Mouse (Mus musculus) myocyte (in vitro differentiated cells): ENCODE measurements around the gene Unc80. TPM values are rescaled to one million over a fixed set of nuclear protein-coding genes. Genes with fewer than 3 reads are reported as not detected.

Source experiments
- H3K27me3 ChIP-seq: one replicate; pipeline ENCODE4 v1.6.1; 2011; ENCODE audit not compliant: control insufficient read depth, insufficient read depth, insufficient read length
- H3K36me3 ChIP-seq: one replicate; pipeline ENCODE4 v1.6.1; 2011; ENCODE audit not compliant: control insufficient read depth, insufficient read depth
- H3K4me2 ChIP-seq: one replicate; pipeline ENCODE4 v1.6.1; 2011; ENCODE audit warnings: low read depth, control low read depth
- H3K4me3 ChIP-seq: one replicate; pipeline ENCODE4 v1.5.1; 2011; ENCODE audit warnings: mild to moderate bottlenecking, control low read depth, moderate library complexity
- H3K79me2 ChIP-seq: one replicate; pipeline ENCODE4 v1.6.1; 2011; ENCODE audit not compliant: control insufficient read depth, insufficient read depth
- H3ac ChIP-seq: one replicate; pipeline ENCODE4 v1.6.1; 2011; ENCODE audit not compliant: control insufficient read depth, insufficient read length
- CEBPB ChIP-seq: IDR thresholded peaks from 2 replicates; pipeline ENCODE4 v1.6.1; 2011; ENCODE audit warnings: mild to moderate bottlenecking, moderate library complexity; ENCODE audit not compliant: poor library complexity, insufficient read depth, severe bottlenecking
- E2F4 ChIP-seq: IDR thresholded peaks from one replicate; pipeline ENCODE4 v1.6.1; 2011; ENCODE audit warnings: mild to moderate bottlenecking, control low read depth, moderate library complexity; ENCODE audit not compliant: insufficient read depth
- MAX ChIP-seq: IDR thresholded peaks from one replicate; pipeline ENCODE4 v1.6.1; 2011; ENCODE audit warnings: low read depth, mild to moderate bottlenecking, control low read depth
- MYOD1 ChIP-seq, 3 experiments: IDR thresholded peaks; one replicate each; pipeline ENCODE4 v1.6.1; 2011; ENCODE audit warnings: control low read depth in 2 of 3, low read depth in 2 of 3, mild to moderate bottlenecking in 2 of 3, moderate library complexity in 1 of 3; ENCODE audit not compliant: insufficient read length in 2 of 3, control insufficient read depth in 1 of 3
- MYOG ChIP-seq, 3 experiments: IDR thresholded peaks; one replicate each; pipeline ENCODE4 v1.6.1; 2011; ENCODE audit warnings: control low read depth in 2 of 3, low read depth in 2 of 3, mild to moderate bottlenecking in 2 of 3; ENCODE audit not compliant: insufficient read length in 2 of 3, control insufficient read depth in 1 of 3, insufficient read depth in 1 of 3
- POLR2A ChIP-seq: IDR thresholded peaks from one replicate; pipeline ENCODE4 v1.6.1; 2011; ENCODE audit warnings: low read depth, mild to moderate bottlenecking, control low read depth, moderate library complexity; ENCODE audit not compliant: insufficient read length
- POLR2AphosphoS2 ChIP-seq: IDR thresholded peaks from one replicate; pipeline ENCODE4 v1.6.1; 2011; ENCODE audit warnings: low read depth, control low read depth; ENCODE audit not compliant: insufficient read length
- REST ChIP-seq: IDR thresholded peaks from one replicate; pipeline ENCODE4 v1.6.1; 2011; ENCODE audit warnings: mild to moderate bottlenecking, control low read depth, moderate library complexity; ENCODE audit not compliant: insufficient read depth, insufficient read length
- SRF ChIP-seq: IDR thresholded peaks from one replicate; pipeline ENCODE4 v1.6.1; 2011; ENCODE audit warnings: low read depth; ENCODE audit not compliant: control insufficient read depth, insufficient read length
- TCF12 ChIP-seq: IDR thresholded peaks from one replicate; pipeline ENCODE4 v1.6.1; 2011; ENCODE audit warnings: mild to moderate bottlenecking, control low read depth; ENCODE audit not compliant: poor library complexity, insufficient read depth, severe bottlenecking
- TCF3 ChIP-seq: IDR thresholded peaks from one replicate; pipeline ENCODE4 v1.6.1; 2011; ENCODE audit warnings: low read depth, control low read depth; ENCODE audit not compliant: insufficient read length
- USF1 ChIP-seq: IDR thresholded peaks from one replicate; pipeline ENCODE4 v1.6.1; 2011; ENCODE audit warnings: low read depth, mild to moderate bottlenecking, control low read depth, moderate library complexity
- polyA plus RNA-seq: library from polyadenylated mRNA; unstranded; fragments of >200 nt; fragmentation: generic; extraction: Trizol; gene quantifications from one replicate; pipeline ENCODE4 v1.2.1, GENCODE M21; 2012; ENCODE audit warnings: missing spikeins

The Unc80 gene
- polyA plus RNA-seq, 1 experiment, result not detected

DNA sequence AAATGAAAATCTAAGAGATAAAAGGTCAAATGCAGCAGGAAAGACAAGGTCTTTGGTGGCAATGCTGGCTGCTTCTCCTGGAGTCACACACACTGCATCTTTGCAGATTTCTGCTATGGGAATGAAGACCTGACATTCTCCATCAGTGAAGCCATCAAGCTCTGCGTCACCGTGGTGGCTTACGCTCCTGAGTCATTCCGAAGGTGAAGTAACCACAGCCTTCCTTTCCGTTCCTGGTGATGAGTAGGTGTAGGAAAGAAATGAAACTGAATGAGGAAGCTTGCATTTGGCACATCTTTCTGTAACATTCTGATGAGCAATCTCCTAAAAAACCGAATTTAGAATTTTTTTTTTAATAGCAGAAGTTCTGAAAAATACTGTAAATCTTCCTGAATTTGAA, 181.4 kb downstream of the Unc80 start:
- Histone ChIP-seq H3ac (no peak overlapping the region), H3K4me3 (no peak overlapping the region), H3K79me2 (no peaks in the 10 kb centered on the region), H3K36me3 (no peaks in the 10 kb centered on the region), H3K27me3 (no peaks in the 10 kb centered on the region), H3K4me2 (no peak overlapping the region)
- TF ChIP-seq POLR2AphosphoS2 (no peak), USF1 (no peak), TCF3 (no peak), MAX (no peak), SRF (no peak), POLR2A (no peak), TCF12 (no peak), REST (no peak), MYOG (IDR thresholded peaks at IDR 0.05; ENCODE audit: control insufficient read depth in 1 of 3, insufficient read depth in 1 of 3, insufficient read length in 2 of 3, low read depth in 2 of 3) (no peak), E2F4 (no peak), MYOD1 (IDR thresholded peaks at IDR 0.05; ENCODE audit: control insufficient read depth in 1 of 3, insufficient read length in 2 of 3, low read depth in 2 of 3) (no peak), CEBPB (no peak)

DNA sequence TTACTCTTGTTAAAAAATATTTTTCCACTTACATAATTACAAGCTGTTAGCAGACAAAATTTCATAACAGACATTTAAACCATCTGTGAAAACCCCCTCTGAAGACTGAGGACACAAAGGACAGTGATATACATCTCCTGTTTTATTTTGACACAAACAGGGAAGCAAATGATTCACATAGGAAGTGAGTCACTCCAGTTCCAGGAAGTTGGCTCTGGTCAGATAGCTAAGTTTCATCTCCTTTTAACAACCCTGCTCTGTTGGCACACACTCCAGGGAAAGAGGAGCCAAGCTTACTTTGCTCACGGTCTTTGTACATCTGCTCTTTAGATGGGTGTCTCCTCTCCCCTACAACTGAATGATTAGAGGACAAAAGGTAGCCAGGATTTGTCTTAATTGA, 181.8 kb downstream of the Unc80 start:
- Histone ChIP-seq H3K27me3 (no peaks in the 10 kb centered on the region), H3K4me2 (no peak overlapping the region), H3ac (no peak overlapping the region), H3K4me3 (no peak overlapping the region), H3K36me3 (no peaks in the 10 kb centered on the region), H3K79me2 (no peaks in the 10 kb centered on the region)
- no peak for TF ChIP-seq REST
- TF ChIP-seq MYOG (IDR thresholded peaks at IDR 0.05; ENCODE audit: control insufficient read depth in 1 of 3, insufficient read depth in 1 of 3, insufficient read length in 2 of 3, low read depth in 2 of 3), result no peak
- no peak for TF ChIP-seq USF1
- TF ChIP-seq MYOD1 (IDR thresholded peaks at IDR 0.05; ENCODE audit: control insufficient read depth in 1 of 3, insufficient read length in 2 of 3, low read depth in 2 of 3), result no peak
- no peak for TF ChIP-seq MAX
- TF ChIP-seq CEBPB, result no peak
- no peak for TF ChIP-seq TCF3
- no peak for TF ChIP-seq POLR2AphosphoS2

DNA sequence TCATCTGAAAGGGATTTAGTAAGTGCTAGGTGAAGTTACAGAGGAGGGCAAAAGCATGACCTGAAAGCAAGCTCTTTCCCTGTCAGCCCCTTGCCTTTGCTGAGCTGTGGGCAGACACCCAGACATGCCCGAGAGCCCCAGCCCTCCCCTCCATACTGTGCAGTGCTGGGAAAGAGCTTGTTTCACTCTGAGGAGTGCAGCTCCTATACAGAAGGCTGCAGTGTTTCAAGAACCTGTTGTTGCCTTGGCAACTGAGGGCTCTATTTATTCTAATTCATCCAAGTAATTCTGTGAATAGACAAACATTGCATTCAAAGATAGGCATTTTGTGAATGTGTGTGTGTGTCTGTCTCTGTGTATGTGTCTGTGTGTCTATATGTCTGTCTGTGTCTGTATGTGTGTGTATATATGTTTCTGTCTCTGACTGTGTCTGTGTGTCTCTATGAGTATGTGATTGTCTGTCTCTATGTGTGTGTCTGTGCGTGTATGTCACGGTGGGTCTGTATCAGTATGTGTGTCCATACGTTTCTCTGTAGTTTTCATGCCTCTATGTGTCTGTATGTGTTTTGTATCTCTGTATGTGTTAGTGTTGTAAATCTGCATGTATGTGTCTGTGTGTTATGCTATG, 187.1 kb downstream of the Unc80 start:
- H3ac ChIP-seq, result no peak overlapping the region

DNA sequence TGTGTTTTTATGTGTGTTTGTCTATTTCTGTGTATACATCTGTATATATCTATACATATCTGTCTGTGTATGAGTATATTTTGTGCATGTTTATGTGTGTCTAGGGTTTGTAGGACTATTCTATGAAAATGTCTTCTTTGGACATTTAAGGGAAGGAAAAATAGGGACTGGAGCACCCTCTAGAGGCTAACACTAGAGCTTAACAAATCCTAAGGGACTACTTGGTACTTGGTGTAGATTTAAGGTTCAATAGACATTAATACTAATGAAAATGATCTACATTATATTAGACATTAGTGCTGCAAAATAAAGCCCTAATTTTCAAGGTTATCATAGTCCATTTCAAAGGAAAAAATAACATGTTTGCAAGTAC, 187.6 kb downstream of the Unc80 start:
- H3K4me3 ChIP-seq, result no peak overlapping the region
- no peaks in the 10 kb centered on the region for H3K79me2 ChIP-seq
- TF ChIP-seq POLR2AphosphoS2, result no peak
- TF ChIP-seq POLR2A, result no peak
- TF ChIP-seq TCF3, result no peak
- TF ChIP-seq E2F4, result no peak
- TF ChIP-seq MYOD1 (IDR thresholded peaks at IDR 0.05; ENCODE audit: control insufficient read depth in 1 of 3, insufficient read length in 2 of 3, low read depth in 2 of 3), result no peak
- no peak for TF ChIP-seq SRF
- TF ChIP-seq USF1, result no peak
- TF ChIP-seq TCF12, result no peak
- TF ChIP-seq CEBPB, result no peak
- TF ChIP-seq REST, result no peak
- TF ChIP-seq MAX, result no peak
- no peak for TF ChIP-seq MYOG (IDR thresholded peaks at IDR 0.05; ENCODE audit: control insufficient read depth in 1 of 3, insufficient read depth in 1 of 3, insufficient read length in 2 of 3, low read depth in 2 of 3)
- no peak overlapping the region for H3K4me2 ChIP-seq
- H3K36me3 ChIP-seq, result no peaks in the 10 kb centered on the region
- no peak overlapping the region for H3ac ChIP-seq
- no peaks in the 10 kb centered on the region for H3K27me3 ChIP-seq

More for the DNA sequence above, 187.1 kb downstream of the Unc80 start:
- no peaks in the 10 kb centered on the region for H3K79me2 ChIP-seq
- no peak overlapping the region for H3K4me3 ChIP-seq
- TF ChIP-seq MYOG (IDR thresholded peaks at IDR 0.05; ENCODE audit: control insufficient read depth in 1 of 3, insufficient read depth in 1 of 3, insufficient read length in 2 of 3, low read depth in 2 of 3) (no peak), CEBPB (no peak), SRF (no peak), MYOD1 (IDR thresholded peaks at IDR 0.05; ENCODE audit: control insufficient read depth in 1 of 3, insufficient read length in 2 of 3, low read depth in 2 of 3) (no peak), USF1 (no peak), MAX (no peak), TCF12 (no peak), TCF3 (no peak), E2F4 (no peak), POLR2AphosphoS2 (no peak), POLR2A (no peak), REST (no peak)
- no peak overlapping the region for H3K4me2 ChIP-seq
- no peaks in the 10 kb centered on the region for H3K36me3 ChIP-seq
- H3K27me3 ChIP-seq, result no peaks in the 10 kb centered on the region
